ENCODE assay signal across 18 mouse cellular contexts in genomic region chr5:102698891-102699290, GRCm38 (mm10).
DNase-seq lines count a peak whose midpoint lies in the region; TF ChIP-seq lines count a peak whose summit lies in the region.
"Had no signal": no experiment of that assay in that cellular context is flagged by ENCODE, and none has a peak within 500 bp of the region (broad histone marks: within the 10 kb centered on the region; RNA-seq: fewer than 3 reads in every experiment).

No protein-coding gene starts in this region.

- no peak for TF ChIP-seq POLR2A in kidney, adult 2 months (IDR thresholded peaks at IDR 0.05; ENCODE audit: low read depth, low read length)
- no peak for TF ChIP-seq POLR2A in thymus, adult 2 months (IDR thresholded peaks at IDR 0.05; ENCODE audit: control insufficient read depth, extremely low read depth, insufficient read depth, low read length, poor library complexity)

- H3K4me1 ChIP-seq in kidney, adult 2 months (ENCODE audit: control insufficient read depth, insufficient read depth, low read length) = peaks cover 9% of the 10 kb centered on the region
- H3K4me1 ChIP-seq in thymus, adult 2 months (replicated peaks; ENCODE audit: control insufficient read depth, insufficient read depth, low read length) = no peaks in the 10 kb centered on the region
- H3K4me1 ChIP-seq: embryonic facial prominence, embryonic 12.5 days; forebrain, embryonic 12.5 days; hindbrain, embryonic 15.5 days; neural tube, embryonic 12.5 days had no signal

- H3K36me3 ChIP-seq in kidney, adult 2 months (ENCODE audit: control insufficient read depth, insufficient read depth, low read length) = no peaks in the 10 kb centered on the region
- H3K36me3 ChIP-seq in thymus, adult 2 months (ENCODE audit: control insufficient read depth, insufficient read depth, low read length) = no peaks in the 10 kb centered on the region
- H3K36me3 ChIP-seq: embryonic facial prominence, embryonic 12.5 days; forebrain, embryonic 12.5 days; heart, embryonic 13.5 days; hindbrain, embryonic 15.5 days; limb, embryonic 12.5 days; neural tube, embryonic 12.5 days had no signal

- H3K27ac ChIP-seq in kidney, adult 2 months (ENCODE audit: insufficient read depth, low read depth, low read length) = no peak overlapping the region
- no peak overlapping the region for H3K27ac ChIP-seq in thymus, adult 2 months (ENCODE audit: control insufficient read depth, insufficient read depth, low read length)
- H3K27ac ChIP-seq: embryonic facial prominence, embryonic 12.5 days; forebrain, embryonic 12.5 days; heart, embryonic 13.5 days; hindbrain, embryonic 15.5 days; limb, embryonic 12.5 days; neural tube, embryonic 12.5 days had no signal

- peak; percentile 7 for DNase-seq in adrenal gland, postnatal 25 days
- no peak for DNase-seq in adrenal gland, postnatal 4 days (ENCODE audit: low spot score in 2 of 2)
- DNase-seq in kidney, adult 2 months = peak; percentile 64
- DNase-seq in kidney, adult 11 months = no peak
- peak; percentile 5 for DNase-seq in right cerebral cortex, adult 18-20 months
- no peak for DNase-seq in right cerebral cortex, postnatal 36 days (ENCODE audit: low spot score in 2 of 2)
- DNase-seq in skeletal muscle tissue, adult 2 months (ENCODE audit: low read depth, low spot score) = peak; percentile 63
- DNase-seq in thymus, adult 2 months = no peak
- DNase-seq: adrenal gland, adult 8-10 months; cerebellum, postnatal 36 days; liver, postnatal 0 days had no signal

- 39% methylated on average over 2 of the region's 2 CpGs for WGBS in kidney, adult 2 months
- 92% methylated on average over 2 of the region's 2 CpGs for WGBS in thymus, adult 2 months

- no peak overlapping the region for H3K4me3 ChIP-seq in kidney, adult 2 months (ENCODE audit: insufficient read depth, low read depth, low read length)
- no peak overlapping the region for H3K4me3 ChIP-seq in thymus, adult 2 months (ENCODE audit: control insufficient read depth, insufficient read depth, low read length)
- H3K4me3 ChIP-seq: embryonic facial prominence, embryonic 12.5 days; forebrain, embryonic 12.5 days; heart, embryonic 13.5 days; hindbrain, embryonic 15.5 days; limb, embryonic 12.5 days; megakaryocyte, embryonic 14.5 days; neural tube, embryonic 12.5 days had no signal

- no peaks in the 10 kb centered on the region for H3K27me3 ChIP-seq in kidney, adult 2 months (replicated peaks; ENCODE audit: control insufficient read depth, insufficient read depth, low read length)
- no peaks in the 10 kb centered on the region for H3K27me3 ChIP-seq in thymus, adult 2 months (ENCODE audit: control insufficient read depth, insufficient read depth, low read length)
- H3K27me3 ChIP-seq: embryonic facial prominence, embryonic 12.5 days; forebrain, embryonic 12.5 days; heart, embryonic 13.5 days; hindbrain, embryonic 15.5 days; limb, embryonic 12.5 days; megakaryocyte, embryonic 14.5 days; neural tube, embryonic 12.5 days had no signal

- TF ChIP-seq CTCF in kidney, adult 2 months (conservative IDR thresholded peaks at IDR 0.05; ENCODE audit: insufficient read depth, insufficient read length, low read depth, low read length) = no peak
- no peak for TF ChIP-seq CTCF in thymus, adult 2 months (IDR thresholded peaks at IDR 0.05; ENCODE audit: borderline replicate concordance, control insufficient read depth, extremely low read depth, insufficient read depth, low read length, poor library complexity)

Comparison
In these comparisons a context has a peak if more than half of its experiments do, and no peak if none do; other contexts are left out.
1. DNase-seq: peak in adrenal gland, postnatal 25 days (single experiment), kidney, adult 2 months (single experiment), right cerebral cortex, adult 18-20 months (single experiment) and skeletal muscle tissue, adult 2 months (single experiment); none in adrenal gland, postnatal 4 days (0 of 2), kidney, adult 11 months (single experiment), right cerebral cortex, postnatal 36 days (0 of 2) and thymus, adult 2 months (single experiment).